Mouse (Mus musculus) limb, embryonic 12.5 days (tissue): Measurements from ENCODE around the gene C4b. TPM values are rescaled to one million over a fixed set of nuclear protein-coding genes. Genes with fewer than 3 reads are reported as not detected.
"Not testable (repeated sequence)": the region's sequence is repeated elsewhere in the genome, so short reads cannot be mapped to it uniquely, and the experiment has no call there.

ENCODE experiments used
- ATAC-seq: fragments of 200-750 bp; cut with Nextera tagmentation; 2 replicates; pipeline ENCODE4 v1.8.0; 2017; ENCODE audit warnings: low read depth, moderate TSS enrichment; ENCODE audit not compliant: insufficient number of reproducible peaks, insufficient read depth, low FRiP score, low TSS enrichment
- H3K27ac ChIP-seq: fragments of 300-500 bp; sonication (generic); 2 replicates; pipeline ENCODE4 v1.5.1; 2016; ENCODE audit warnings: mild to moderate bottlenecking, moderate library complexity
- H3K27me3 ChIP-seq: fragments of 300-500 bp; sonication (generic); 2 replicates; pipeline ENCODE4 v1.6.1; 2016; ENCODE audit warnings: mild to moderate bottlenecking, moderate library complexity
- H3K36me3 ChIP-seq: fragments of 300-500 bp; sonication (generic); 2 replicates; pipeline ENCODE4 v1.6.1; 2016; ENCODE audit warnings: mild to moderate bottlenecking, moderate library complexity
- H3K4me1 ChIP-seq: fragments of 300-500 bp; sonication (generic); replicated peaks from 2 replicates; pipeline ENCODE4 v1.6.1; 2016
- H3K4me2 ChIP-seq: fragments of 300-500 bp; sonication (generic); 2 replicates; pipeline ENCODE4 v1.6.1; 2016; ENCODE audit warnings: mild to moderate bottlenecking, moderate library complexity
- H3K4me3 ChIP-seq: fragments of 300-500 bp; sonication (generic); replicated peaks from 2 replicates; pipeline ENCODE4 v1.5.1; 2016; ENCODE audit warnings: mild to moderate bottlenecking
- H3K9ac ChIP-seq: fragments of 300-500 bp; sonication (generic); replicated peaks from 2 replicates; pipeline ENCODE4 v1.6.1; 2016; ENCODE audit warnings: mild to moderate bottlenecking, moderate library complexity
- H3K9me3 ChIP-seq: fragments of 300-500 bp; sonication (generic); 2 replicates; pipeline ENCODE4 v1.6.1; 2016; ENCODE audit warnings: mild to moderate bottlenecking, moderate library complexity
- WGBS: fragments of 180-500 bp; shearing (Covaris S2); methylation state at CpG from one replicate; pipeline ENCODE4 v1.1.7; 2016; 5-methylcytosine and 5-hydroxymethylcytosine counted together
- polyA plus RNA-seq: library from polyadenylated mRNA; unstranded; fragments of >200 nt; fragmentation: Nextera tagmentation; extraction: Ambion mirVana; gene quantifications from 2 replicates; pipeline ENCODE4 v1.2.1, GENCODE M21; 2016

The C4b gene
- polyA plus RNA-seq, 1 experiment from 2014 or later, result not detected

DNA sequence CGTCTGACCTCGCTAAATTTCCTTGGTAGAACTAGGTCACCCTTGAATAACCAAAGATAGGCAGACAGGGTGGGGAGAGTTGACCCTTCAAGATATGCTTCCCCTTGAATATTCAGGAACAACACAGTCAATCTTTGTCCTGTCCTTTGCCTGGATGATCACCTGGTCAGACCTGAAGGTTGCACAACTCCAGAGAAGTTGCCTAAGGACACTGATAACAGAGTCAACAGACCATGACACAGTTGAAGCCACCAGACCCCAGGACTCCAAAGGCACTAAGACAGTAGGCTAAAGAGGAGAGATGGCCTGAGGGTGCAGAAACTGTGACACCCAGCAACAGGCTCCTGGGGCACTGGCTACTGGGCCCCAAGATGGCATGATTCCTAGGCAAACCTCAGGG lies 15.8 kb downstream of the C4b start:
- Histone ChIP-seq H3K9me3 (peaks cover 2% of the 10 kb centered on the region; the same call in 1 of the 2 replicates), H3K27ac (no peak overlapping the region), H3K4me3 (no peak overlapping the region), H3K9ac (no peak overlapping the region), H3K27me3 (no peaks in the 10 kb centered on the region), H3K4me1 (no peaks in the 10 kb centered on the region), H3K36me3 (no peaks in the 10 kb centered on the region), H3K4me2 (no peak overlapping the region)
- no peak for ATAC-seq
- 86% methylated on average over 2 of the region's 2 CpGs for whole genome bisulfite sequencing

DNA sequence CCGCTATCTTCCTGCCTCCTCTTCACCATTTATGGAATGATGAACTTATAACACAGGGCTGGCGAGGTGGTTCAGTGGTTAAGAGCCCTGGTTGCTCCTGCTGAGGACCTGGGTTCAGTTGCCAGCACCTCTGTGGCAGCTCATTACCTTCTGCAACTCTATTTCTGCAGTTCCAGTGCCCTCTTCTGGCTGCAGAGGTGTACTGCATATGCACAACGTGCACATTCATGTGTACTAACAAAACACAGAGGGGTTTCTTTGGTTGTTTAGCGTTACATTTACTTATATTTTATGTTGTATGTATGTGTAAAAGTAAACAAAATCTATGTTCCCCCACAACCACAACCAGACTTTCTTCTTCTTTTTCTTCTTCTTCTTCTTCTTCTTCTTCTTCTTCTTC lies 20.6 kb downstream of the C4b start:
- H3K4me2 ChIP-seq, result no peak overlapping the region
- H3K4me1 ChIP-seq, result no peaks in the 10 kb centered on the region
- 84% methylated on average over 4 of the region's 4 CpGs for WGBS
- no peak overlapping the region for H3K4me3 ChIP-seq
- no peak for ATAC-seq
- H3K36me3 ChIP-seq, result no peaks in the 10 kb centered on the region
- H3K27me3 ChIP-seq, result no peaks in the 10 kb centered on the region
- no peak overlapping the region for H3K27ac ChIP-seq
- H3K9ac ChIP-seq, result no peak overlapping the region
- peaks cover 6% of the 10 kb centered on the region; the same call in 1 of the 2 replicates for H3K9me3 ChIP-seq

- not testable (repeated sequence) for H3K9me3 ChIP-seq, H3K36me3 ChIP-seq, H3K4me1 ChIP-seq, ATAC-seq, H3K27ac ChIP-seq, H3K9ac ChIP-seq, H3K4me3 ChIP-seq, H3K27me3 ChIP-seq, H3K4me2 ChIP-seq
- 71% methylated on average over 3 of the region's 4 CpGs for WGBS
These were observed 21.4 kb downstream of the C4b start for GRCm38 (mm10) chr17:34722238-34722637.

GRCm38 (mm10) chr17:34719886-34720285 lies 23.8 kb downstream of the C4b start:
- ATAC-seq, H3K36me3 ChIP-seq, H3K4me2 ChIP-seq, H3K4me1 ChIP-seq, H3K9ac ChIP-seq, H3K9me3 ChIP-seq, H3K27me3 ChIP-seq, H3K27ac ChIP-seq, H3K4me3 ChIP-seq: not testable (repeated sequence)
- WGBS, result 86% methylated on average over 8 of the region's 8 CpGs

- Histone ChIP-seq H3K27ac (no peak overlapping the region), H3K4me1 (no peaks in the 10 kb centered on the region), H3K27me3 (no peaks in the 10 kb centered on the region), H3K36me3 (no peaks in the 10 kb centered on the region), H3K9ac (no peak overlapping the region), H3K4me2 (no peak overlapping the region), H3K9me3 (no peaks in the 10 kb centered on the region), H3K4me3 (no peak overlapping the region)
- 76% methylated on average over 11 of the region's 11 CpGs for WGBS
- no peak for ATAC-seq
These were observed 26.3 kb downstream of the C4b start for GRCm38 (mm10) chr17:34717401-34717800.

- Histone ChIP-seq H3K9ac (no peak overlapping the region), H3K36me3 (no peaks in the 10 kb centered on the region), H3K27me3 (no peaks in the 10 kb centered on the region), H3K4me1 (no peaks in the 10 kb centered on the region), H3K9me3 (no peaks in the 10 kb centered on the region), H3K4me3 (no peak overlapping the region), H3K27ac (no peak overlapping the region), H3K4me2 (no peak overlapping the region)
- ATAC-seq, result no peak
- 88% methylated on average over 15 of the region's 15 CpGs for WGBS
These were observed 27.4 kb downstream of the C4b start for GRCm38 (mm10) chr17:34716247-34716646.

DNA sequence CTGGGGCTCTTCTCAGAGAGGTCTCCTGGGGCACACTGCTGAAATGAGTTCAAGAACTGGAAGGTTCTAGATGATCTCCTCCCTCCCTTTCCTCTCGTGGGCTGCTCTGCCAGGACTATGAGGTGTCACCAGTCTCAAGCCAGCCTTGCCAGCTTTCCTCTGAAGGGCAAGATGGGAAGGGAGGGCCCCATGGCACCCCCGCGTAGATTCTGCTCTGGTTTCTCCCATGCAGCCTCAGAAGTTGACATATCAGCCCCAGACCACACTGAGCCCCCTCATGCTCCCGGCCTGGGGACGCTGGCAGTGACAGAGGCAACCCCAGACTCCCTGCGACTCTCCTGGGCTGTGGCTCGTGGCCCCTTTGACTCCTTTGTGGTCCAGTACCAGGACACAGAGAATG lies 28.2 kb downstream of the C4b start:
- not testable (repeated sequence) for H3K9me3 ChIP-seq, H3K36me3 ChIP-seq, H3K27ac ChIP-seq, H3K9ac ChIP-seq, H3K27me3 ChIP-seq, H3K4me2 ChIP-seq, ATAC-seq, H3K4me1 ChIP-seq, H3K4me3 ChIP-seq
- 82% methylated on average over 6 of the region's 7 CpGs for WGBS

DNA sequence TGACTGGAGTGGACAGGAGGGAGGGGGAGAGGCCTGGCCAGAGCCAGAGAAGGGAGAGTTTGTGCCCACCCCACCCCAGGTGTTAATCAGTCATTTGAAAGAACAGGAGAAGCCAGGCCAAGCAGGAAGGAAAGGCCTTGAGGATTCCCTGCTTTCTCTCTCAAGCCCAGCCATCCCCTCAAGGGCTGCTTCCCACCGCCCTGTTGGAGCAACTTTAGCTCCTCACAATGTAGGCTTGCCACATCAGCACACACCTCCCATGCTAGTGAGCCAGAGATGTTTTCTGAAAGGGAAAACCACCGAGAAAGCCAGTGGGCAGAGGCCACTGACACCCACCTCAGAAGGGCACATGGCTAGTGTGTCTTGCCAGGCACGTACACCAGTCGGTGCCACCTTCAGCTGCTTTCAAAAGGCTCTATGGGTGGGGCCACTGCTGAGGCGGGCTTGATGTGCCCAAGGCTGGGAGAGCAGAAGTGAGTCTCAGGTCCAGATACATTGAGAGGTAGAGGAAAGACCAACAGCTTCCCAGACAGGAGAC lies 28.7 kb downstream of the C4b start:
- H3K27ac ChIP-seq, H3K9ac ChIP-seq, H3K4me2 ChIP-seq, H3K36me3 ChIP-seq, H3K27me3 ChIP-seq, H3K4me1 ChIP-seq, H3K4me3 ChIP-seq, H3K9me3 ChIP-seq, ATAC-seq: not testable (repeated sequence)
- WGBS, result 76% methylated on average over 5 of the region's 5 CpGs

DNA sequence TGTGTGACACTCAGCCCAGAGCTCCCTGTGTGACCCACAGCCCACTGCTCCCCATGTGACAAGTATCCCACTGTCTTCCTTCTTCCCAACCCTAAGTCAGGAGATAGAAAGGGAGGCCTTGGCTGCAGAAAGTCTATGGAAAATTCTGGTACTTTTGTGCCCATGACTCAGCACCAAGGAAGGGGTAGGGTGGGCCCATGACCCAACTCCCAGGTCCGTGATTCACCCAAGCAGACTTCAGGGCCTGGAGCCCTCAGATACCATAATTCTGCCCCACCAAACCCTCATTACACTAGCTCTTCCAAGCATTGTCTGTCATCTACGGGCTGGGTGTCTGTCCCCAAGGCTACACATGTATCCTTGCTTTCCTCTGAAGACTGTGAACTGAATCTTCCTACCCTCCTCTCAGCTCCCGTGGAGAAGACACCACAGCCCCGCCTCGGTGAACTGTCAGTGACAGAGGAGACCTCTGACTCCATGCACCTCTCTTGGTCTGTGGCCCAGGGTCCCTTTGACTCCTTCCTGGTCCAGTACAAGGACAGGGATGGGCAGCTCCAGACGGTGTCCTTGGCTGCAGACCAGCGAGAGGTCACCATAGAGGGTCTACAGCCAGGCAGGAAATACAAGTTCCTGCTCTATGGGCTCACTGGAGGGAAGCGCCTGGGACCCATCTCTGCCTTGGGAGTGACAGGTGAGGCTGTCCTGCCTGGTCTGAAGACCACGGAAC lies 29.3 kb downstream of the C4b start:
- H3K9ac ChIP-seq, H3K4me3 ChIP-seq, ATAC-seq, H3K36me3 ChIP-seq, H3K4me2 ChIP-seq, H3K27me3 ChIP-seq, H3K9me3 ChIP-seq, H3K27ac ChIP-seq, H3K4me1 ChIP-seq: not testable (repeated sequence)
- 81% methylated on average over 9 of the region's 9 CpGs for WGBS

DNA sequence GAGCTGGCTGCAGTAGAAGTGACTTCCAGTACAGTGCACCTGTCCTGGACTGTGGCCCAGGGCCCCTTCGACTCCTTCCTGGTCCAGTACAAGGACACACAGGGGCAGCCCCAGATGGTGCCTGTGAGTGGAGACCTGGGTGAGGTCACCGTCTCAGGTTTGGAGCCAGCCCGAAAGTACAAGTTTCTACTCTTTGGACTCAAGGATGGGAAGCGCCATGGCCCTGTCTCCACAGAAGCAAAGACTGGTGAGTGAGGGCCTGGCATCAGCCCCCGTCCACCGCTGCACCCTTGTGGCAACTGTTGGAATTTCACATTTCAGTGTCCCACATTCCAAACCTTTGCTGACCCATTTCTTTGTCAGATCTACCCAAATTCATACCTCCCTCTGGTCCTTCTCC lies 30.7 kb downstream of the C4b start:
- Histone ChIP-seq H3K27me3 (no peaks in the 10 kb centered on the region), H3K4me3 (no peak overlapping the region), H3K9ac (no peak overlapping the region), H3K27ac (no peak overlapping the region), H3K4me1 (no peaks in the 10 kb centered on the region), H3K9me3 (no peaks in the 10 kb centered on the region), H3K4me2 (no peak overlapping the region), H3K36me3 (no peaks in the 10 kb centered on the region)
- WGBS, result 39% methylated on average over 6 of the region's 6 CpGs
- ATAC-seq, result no peak

- WGBS, result 86% methylated on average over 2 of the region's 2 CpGs
- ATAC-seq, H3K4me1 ChIP-seq, H3K4me3 ChIP-seq, H3K9me3 ChIP-seq, H3K27me3 ChIP-seq, H3K9ac ChIP-seq, H3K27ac ChIP-seq, H3K4me2 ChIP-seq, H3K36me3 ChIP-seq: not testable (repeated sequence)
These were observed 37.2 kb downstream of the C4b start for GRCm38 (mm10) chr17:34706476-34706875.

DNA sequence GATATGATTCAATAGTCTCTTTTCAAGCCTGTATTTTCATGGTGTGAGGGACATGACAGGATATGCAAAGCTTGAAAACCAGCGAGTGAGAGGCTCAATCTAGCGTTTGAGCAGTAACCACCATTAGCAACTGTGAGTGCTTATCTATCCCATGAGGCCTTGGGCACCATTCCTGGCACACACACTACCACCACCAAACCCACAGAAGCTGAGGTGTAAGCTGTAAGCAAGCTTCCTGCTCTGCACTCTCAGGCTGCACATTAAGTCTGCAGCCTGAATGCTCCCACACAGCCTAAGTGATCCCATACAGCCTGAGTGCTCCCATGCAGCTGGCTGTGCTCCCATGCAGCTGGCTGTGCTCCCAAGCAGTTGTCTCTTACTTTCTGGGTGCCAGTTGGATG lies 43.0 kb downstream of the C4b start:
- H3K4me2 ChIP-seq, result no peak overlapping the region
- H3K4me3 ChIP-seq, result no peak overlapping the region
- 0 out of 2 replicates have a peak, but pooled peaks cover 5% of the 10 kb centered on the region for H3K4me1 ChIP-seq
- H3K9ac ChIP-seq, result no peak overlapping the region
- no peak overlapping the region for H3K27ac ChIP-seq
- no peaks in the 10 kb centered on the region for H3K36me3 ChIP-seq
- WGBS, result 71% methylated on average over 2 of the region's 2 CpGs
- H3K27me3 ChIP-seq, result 0 out of 2 replicates have a peak, but pooled peaks cover 5% of the 10 kb centered on the region
- no peaks in the 10 kb centered on the region for H3K9me3 ChIP-seq
- no peak for ATAC-seq
